Mouse (Mus musculus): ENCODE data around the gene Esp8. TPM values are rescaled to one million over a fixed set of nuclear protein-coding genes. Genes with fewer than 3 reads are reported as not detected.
"Not testable (repeated sequence)": the region's sequence is repeated elsewhere in the genome, so short reads cannot be mapped to it uniquely, and the experiment has no call there.

Gene Esp8
- total RNA-seq (2014; fragmentation: Nextera tagmentation) (not detected in 2 replicates), total RNA-seq (2017) (not detected in 2 replicates)

GRCm38 (mm10) chr17:40519818-40520217 lies at the start of gene Esp8:
Gene Esp8 (plus strand): TSS chr17:40520022.
- no peak for ATAC-seq (replicated peaks; ENCODE audit: low FRiP score, low TSS enrichment, poor library complexity, severe bottlenecking)

- ATAC-seq (replicated peaks; ENCODE audit: low FRiP score, low TSS enrichment, poor library complexity, severe bottlenecking) = not testable (repeated sequence)
Measured at GRCm38 (mm10) chr17:40483566-40483965, 36.3 kb upstream of the Esp8 start.

GRCm38 (mm10) chr17:40495468-40496185 lies 24.2 kb upstream of the Esp8 start:
- ATAC-seq (replicated peaks; ENCODE audit: low FRiP score, low TSS enrichment, poor library complexity, severe bottlenecking) = not testable (repeated sequence)

GRCm38 (mm10) chr17:40529813-40530212 lies 10.0 kb downstream of the Esp8 start:
- no peak for ATAC-seq (replicated peaks; ENCODE audit: low FRiP score, low TSS enrichment, poor library complexity, severe bottlenecking)

DNA sequence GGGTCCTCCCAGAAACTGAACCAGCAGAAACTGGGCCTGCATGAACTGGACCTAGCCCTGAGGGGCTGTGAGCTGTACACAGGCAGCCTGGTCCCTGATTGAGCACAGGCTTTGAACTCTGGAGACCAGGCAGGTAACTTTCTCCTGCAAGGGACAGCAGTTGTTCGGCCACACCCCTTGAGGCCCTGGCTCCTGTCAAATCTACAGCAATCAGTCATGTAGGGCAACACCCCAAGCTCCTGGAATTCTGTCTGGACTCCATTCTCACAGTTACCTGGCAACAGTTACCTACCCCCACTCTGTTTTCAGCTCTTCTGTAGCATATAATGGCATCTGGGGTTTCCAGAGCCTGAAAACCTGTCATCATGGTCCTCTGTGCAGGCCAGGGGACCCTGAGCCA lies 11.3 kb downstream of the Esp8 start:
- no peak for ATAC-seq (replicated peaks; ENCODE audit: low FRiP score, low TSS enrichment, poor library complexity, severe bottlenecking)

DNA sequence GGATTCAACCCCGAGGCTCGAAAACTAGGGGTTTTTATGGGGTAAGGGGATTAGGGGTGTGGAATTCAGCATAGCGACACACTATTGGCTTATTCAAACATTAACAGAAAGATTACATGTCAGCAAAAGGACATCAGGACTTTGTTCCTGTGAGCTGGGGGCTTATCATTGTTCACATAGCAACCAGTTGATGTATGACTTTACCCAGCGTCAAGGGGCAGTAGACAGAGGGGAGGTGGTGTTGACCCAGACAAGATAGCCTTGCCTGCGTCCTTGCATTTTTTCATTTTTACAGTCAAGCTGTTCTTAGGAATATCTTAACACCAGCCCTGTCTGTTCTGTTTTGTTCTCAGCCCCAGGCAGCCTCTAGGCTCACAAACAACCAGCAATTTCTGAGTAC lies 27.2 kb downstream of the Esp8 start:
- not testable (repeated sequence) for ATAC-seq (replicated peaks; ENCODE audit: low FRiP score, low TSS enrichment, poor library complexity, severe bottlenecking)

- no peak for ATAC-seq (replicated peaks; ENCODE audit: low FRiP score, low TSS enrichment, poor library complexity, severe bottlenecking)
Measured at GRCm38 (mm10) chr17:40553470-40553869, 33.6 kb downstream of the Esp8 start.

GRCm38 (mm10) chr17:40561207-40561606 lies 41.4 kb downstream of the Esp8 start, which contains the start of gene Esp6:
Gene Esp6 (plus strand): TSS chr17:40561507.
- ATAC-seq (replicated peaks; ENCODE audit: low FRiP score, low TSS enrichment, poor library complexity, severe bottlenecking) = no peak

Other genes with a start within 250 kb of the Esp8 start
- gene Crisp1, start 200.8 kb upstream of the Esp8 start, total RNA-seq (2014; fragmentation: Nextera tagmentation) = not detected in 2 replicates
- not detected in 2 replicates for gene Crisp1, start 200.8 kb upstream of the Esp8 start, total RNA-seq (2017)
- not detected in 2 replicates for gene Esp6, start 41.5 kb downstream of the Esp8 start, total RNA-seq (2014; fragmentation: Nextera tagmentation)
- not detected in 2 replicates for gene Esp6, start 41.5 kb downstream of the Esp8 start, total RNA-seq (2017)
- gene Esp4, start 78.6 kb downstream of the Esp8 start, total RNA-seq (2014; fragmentation: Nextera tagmentation) = not detected in 2 replicates
- gene Esp4, start 78.6 kb downstream of the Esp8 start, total RNA-seq (2017) = not detected in 2 replicates
- not detected in 2 replicates for gene Esp3, start 112.1 kb downstream of the Esp8 start, total RNA-seq (2014; fragmentation: Nextera tagmentation)
- not detected in 2 replicates for gene Esp3, start 112.1 kb downstream of the Esp8 start, total RNA-seq (2017)
- not detected in 2 replicates for gene Esp1, start 207.1 kb downstream of the Esp8 start, total RNA-seq (2014; fragmentation: Nextera tagmentation)
- not detected in 2 replicates for gene Esp1, start 207.1 kb downstream of the Esp8 start, total RNA-seq (2017)